Mouse (Mus musculus) left cerebral cortex, adult 8-10 months (tissue): ENCODE data around the gene Serpinb1b. TPM values are rescaled to one million over a fixed set of nuclear protein-coding genes. Genes with fewer than 3 reads are reported as not detected.
"Not testable (repeated sequence)": the region's sequence is repeated elsewhere in the genome, so short reads cannot be mapped to it uniquely, and the experiment has no call there.

Experiments used
- DNase-seq, 2 experiments: peaks; one replicate each; pipeline ENCODE4 v3.0.0; 2022; ENCODE audit warnings: low spot score in 2 of 2
- total RNA-seq, 4 experiments: library from RNA; stranded (reverse); gene quantifications; 2 replicates each; pipeline ENCODE4 v1.2.4; 2022

The Serpinb1b gene
- 1 to 10 TPM; 1.5 to 2.4 (median 1.7) TPM for total RNA-seq

DNA sequence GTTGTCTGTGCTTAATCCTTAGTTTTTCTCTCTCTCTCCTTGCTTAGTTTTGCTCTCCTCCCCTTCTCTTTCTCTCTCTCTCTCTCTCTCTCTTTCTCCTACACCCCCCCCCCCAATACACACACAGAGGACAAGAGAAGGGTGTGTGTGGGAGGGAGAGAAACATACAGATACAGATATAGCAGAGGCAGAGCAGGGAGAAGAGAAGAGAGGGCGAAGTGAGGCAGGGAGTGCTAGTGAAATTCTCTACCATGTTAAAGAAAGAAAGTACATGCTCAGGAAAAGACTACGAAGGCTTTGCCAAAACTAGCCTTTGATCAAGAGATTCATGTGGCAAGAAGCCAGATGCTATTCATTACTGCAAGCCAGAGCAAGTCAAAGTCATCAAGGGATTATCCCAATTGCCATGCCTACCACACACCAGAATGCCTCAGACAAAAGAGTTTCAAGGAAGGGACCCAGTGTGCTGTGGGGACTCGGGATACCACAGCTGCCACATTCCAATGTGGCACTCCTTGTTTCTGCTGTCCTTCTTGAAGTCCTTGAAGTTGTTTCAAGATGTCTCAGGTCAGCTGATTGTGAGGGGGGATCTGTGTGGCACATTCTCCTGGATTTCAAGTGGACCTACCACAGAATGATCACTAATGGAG is at the start of gene Serpinb1b:
Gene Serpinb1b (plus strand): TSS at position 520 of the 650 bp plus-strand sequence.
- no peak for DNase-seq

DNA sequence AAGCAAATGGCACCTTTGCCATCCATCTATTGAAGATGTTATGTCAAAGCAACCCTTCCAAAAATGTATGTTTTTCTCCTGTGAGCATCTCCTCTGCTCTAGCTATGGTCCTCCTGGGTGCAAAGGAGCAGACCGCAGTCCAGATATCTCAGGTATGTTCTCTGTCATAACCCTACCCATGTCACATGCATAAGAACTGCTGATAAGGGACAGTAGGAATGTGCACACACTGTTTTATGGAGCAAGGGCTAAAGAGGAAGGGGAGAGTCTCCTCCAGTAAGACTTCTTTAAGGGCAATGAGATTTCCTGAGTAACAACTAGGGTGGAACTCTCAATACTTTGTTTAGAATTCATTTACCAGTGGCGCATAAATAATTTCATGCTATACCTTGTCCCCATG is 48.9 kb upstream of the Serpinb1b start:
- not testable (repeated sequence) for DNase-seq

DNA sequence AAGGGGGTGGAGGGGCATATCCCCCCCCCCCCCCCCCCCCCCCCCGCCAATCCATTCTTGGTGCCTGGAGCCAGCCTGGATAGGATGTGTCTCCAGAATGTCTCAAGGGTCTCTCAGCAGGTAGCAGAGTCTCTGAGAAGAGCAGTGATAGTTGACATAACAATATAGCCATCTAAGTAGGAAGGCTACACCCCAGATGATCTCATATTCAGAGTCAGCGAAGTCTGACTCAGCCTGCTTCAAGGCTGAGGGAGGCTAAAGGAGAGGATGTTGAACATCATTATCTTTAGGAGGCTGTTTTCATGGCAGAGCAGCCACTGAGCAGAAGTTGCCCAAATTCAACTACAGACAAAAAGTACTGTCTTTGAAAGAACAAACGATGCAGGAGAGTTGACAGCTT is 48.1 kb upstream of the Serpinb1b start:
- no peak for DNase-seq

DNA sequence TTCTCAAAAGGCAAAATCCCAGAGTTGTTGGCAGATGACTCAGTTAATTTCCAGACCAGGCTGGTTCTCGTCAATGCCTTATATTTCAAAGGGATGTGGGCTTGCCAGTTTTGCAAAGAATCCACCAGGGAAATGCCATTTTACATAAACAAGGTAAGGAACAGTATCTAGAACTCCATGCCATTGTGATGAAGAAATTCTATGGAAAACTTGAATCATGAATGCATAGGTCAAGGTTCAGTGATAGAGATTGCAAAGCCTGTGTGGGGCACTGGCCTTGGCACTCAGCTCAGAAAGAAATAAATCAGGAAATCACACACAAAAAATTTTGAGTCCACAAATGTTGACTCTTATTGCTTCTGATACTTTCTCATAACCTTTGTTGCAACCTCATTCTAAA is 42.9 kb upstream of the Serpinb1b start:
- no peak for DNase-seq

DNA sequence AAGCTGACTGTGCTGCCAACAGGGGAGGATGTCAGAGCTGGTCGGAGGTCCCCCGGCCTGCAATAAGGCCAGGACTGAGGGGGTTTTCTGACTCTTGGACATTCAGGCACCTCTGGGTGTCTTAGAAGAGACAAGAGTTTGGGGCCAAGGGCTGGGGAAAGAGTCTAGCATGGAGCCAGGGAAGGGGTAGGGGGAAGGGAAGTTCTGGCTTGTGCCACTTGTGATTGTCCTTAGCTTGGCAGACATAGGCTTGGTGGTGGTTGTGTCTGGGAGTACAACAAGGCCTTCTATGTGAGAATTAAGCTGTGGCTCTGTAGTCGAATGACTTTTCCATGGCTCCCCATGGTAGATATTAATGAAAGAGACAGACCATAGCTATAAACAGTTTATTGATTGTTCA is 34.8 kb upstream of the Serpinb1b start:
- no peak for DNase-seq

DNA sequence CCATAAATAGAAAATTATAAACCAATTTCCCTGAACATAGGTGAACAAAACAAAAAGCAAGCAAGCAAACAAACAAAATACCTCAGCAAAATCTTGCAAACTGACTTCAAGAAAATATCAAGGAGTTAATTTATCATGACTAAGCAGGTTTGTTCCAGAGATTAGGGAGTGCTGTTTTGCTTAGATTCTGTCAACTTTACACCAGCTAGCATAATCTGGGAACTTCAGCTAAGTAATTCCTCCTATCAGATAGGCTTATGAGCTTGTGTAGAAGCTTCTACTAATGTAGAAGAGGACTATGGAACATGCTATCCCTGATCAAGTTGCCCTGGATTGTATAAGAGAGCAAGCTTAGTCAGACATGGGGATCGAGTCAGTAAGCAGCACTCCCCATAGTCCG is 31.1 kb upstream of the Serpinb1b start:
- no peak for DNase-seq

DNA sequence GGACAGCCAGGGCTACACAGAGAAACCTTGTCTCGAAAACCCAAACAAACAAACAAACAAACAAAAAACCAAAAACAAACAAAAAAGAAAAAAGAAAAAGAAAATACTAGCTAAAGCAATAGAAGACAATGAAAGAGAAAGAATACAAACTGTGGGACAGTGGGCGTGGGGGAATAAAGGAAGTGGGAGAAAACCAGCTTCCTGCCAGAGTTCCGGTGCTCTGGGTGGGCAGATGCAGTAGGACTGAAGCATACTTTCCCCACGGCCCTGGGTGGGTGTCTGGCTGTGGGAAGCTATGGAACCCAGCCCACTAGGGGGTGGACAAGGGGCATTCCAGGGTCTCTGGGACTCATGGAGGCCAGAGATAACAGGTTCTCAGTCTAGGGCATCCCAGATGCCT is 30.2 kb upstream of the Serpinb1b start:
- no peak for DNase-seq

DNA sequence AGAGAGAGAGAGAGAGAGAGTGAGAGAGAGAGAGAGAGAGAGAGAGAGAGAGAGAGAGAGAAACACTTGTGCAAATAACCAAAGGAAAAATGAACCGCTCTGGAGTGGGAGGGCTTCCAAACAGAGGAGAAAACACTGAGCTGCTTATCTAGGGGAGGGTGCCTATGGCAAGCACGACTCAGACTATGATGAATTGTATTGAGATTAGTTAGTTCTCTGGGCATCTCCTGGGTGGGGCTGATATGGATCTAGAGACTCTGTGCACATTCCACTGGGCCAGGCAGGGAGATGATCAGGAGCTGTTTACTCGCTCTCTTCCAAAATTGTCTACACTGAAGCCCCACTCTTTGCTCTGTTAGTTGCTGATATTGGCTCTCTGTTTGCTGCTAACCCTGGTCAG is 26.7 kb upstream of the Serpinb1b start:
- no peak for DNase-seq

DNA sequence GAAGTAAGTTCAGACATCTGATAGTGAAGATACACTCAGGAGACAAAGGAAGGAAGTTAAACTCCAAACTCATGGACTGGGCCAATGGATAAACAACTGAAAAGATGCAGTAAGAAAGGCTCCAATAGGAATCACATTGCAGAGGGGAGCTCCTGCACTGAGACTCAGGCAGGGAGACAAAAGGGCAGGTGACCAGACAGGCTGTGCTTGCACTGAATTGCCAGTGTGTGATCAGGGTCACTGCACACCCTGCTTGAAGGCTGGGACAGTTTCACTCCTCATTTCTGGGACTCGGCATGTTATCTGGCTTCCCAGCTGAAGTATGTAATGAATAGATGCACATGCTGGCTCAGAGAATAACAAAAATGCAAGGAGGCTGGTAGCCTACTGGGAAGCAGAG is 15.3 kb upstream of the Serpinb1b start:
- DNase-seq = no peak

DNA sequence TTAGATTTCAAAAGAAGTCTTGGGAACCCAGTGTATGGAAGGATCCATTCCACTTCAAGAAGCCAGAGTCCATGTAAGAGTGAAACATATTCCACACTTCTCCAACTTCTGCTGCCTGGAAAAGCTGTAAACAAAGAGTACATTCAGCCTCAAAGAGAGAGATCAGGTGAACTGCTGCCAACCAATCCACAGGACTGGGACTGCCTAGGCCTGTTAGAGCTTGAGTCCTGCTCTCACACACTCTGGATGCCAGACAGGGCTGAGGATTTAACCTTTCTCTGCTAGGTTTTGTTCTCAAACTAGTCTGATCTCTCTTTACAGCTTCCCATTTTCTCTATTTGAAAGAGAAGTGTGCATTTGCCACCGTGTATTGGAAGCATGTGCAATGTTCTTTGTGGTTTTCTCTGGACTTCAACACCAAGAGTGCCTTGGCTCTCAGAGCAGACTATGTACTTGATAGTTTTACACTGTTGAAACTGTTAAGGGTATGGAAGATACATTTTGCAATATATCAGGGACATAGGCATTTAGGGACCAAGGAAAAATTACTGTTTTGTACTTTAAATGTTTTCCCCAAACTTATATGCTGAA is 10.9 kb upstream of the Serpinb1b start:
- no peak for DNase-seq

DNA sequence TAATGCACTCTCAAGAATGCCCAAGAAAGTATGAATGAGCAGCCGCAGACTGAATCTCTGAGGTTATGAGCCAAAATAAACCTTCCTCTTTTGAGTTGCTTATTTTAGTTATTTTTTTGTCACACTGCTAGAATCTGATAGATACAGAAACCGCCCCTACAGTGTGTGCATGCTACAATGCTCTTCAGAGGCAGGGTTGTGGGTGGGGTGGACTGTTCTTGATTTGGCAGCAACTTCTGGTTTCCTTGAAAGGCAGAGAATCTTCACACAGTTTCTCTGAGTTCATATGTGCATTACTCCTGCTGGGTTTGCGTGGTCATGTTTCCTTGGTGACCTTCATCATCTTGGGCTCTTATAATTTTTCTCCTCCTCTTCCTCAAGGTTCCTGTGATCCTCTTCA is 10.2 kb upstream of the Serpinb1b start:
- DNase-seq = peak in 1 of 2 experiments; percentile 69

DNA sequence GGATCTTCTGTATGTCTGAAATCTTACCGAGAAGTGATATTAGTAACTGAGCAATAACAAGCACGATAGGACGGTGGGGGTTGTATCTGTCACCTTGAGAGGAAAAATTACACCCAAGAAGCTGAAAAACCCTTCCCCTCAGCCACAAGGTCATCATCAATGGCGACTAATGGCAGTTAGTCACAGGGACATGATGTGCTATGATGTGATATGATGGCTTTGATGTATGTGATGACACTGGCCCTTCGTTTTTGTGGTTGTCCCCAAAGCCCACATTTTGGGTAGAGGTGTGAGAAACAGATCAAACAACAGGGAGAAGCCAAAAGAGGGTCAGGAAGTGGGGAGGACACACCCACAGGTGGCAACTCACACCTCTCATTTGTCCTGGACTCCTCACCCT is 6.6 kb upstream of the Serpinb1b start:
- no peak for DNase-seq

DNA sequence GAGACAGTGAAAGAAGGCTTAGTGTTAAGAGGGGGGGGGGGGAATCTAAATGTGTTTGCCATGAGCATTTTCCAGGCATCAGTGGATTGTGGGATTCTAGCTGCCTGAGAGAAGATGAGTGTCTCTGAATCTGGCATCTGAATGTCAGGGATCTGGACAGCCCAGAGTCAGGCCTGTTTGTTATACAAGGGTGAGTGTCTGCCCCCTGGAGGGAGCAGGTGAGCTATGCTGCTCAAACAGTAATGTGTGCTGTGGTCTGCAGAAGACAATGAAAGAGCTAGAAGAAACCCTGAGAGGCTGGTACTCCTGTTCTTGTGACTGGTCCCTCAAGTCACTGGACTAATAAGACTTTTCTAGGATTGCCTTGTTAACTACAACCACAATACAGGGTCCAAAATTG is 4.3 kb upstream of the Serpinb1b start:
- DNase-seq = no peak

DNA sequence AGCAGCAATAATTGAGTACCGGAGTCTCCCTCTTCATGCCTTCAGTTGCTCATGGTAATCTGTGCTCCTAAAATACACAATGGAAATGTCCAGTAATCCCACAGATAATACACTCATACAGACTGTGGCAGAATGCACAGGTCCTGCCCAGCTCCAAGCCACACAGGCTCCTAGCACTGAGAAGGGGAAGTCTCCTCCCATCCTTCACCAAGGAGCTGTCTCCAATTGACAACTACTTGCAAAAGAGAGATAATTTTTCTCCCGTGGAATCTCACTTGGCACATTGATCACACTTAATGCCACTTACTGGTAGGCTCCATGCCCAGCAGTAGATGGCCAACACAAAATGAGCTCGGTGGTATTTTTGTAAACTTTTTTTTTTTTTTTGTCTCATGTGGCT is 2.1 kb upstream of the Serpinb1b start:
- no peak for DNase-seq

DNA sequence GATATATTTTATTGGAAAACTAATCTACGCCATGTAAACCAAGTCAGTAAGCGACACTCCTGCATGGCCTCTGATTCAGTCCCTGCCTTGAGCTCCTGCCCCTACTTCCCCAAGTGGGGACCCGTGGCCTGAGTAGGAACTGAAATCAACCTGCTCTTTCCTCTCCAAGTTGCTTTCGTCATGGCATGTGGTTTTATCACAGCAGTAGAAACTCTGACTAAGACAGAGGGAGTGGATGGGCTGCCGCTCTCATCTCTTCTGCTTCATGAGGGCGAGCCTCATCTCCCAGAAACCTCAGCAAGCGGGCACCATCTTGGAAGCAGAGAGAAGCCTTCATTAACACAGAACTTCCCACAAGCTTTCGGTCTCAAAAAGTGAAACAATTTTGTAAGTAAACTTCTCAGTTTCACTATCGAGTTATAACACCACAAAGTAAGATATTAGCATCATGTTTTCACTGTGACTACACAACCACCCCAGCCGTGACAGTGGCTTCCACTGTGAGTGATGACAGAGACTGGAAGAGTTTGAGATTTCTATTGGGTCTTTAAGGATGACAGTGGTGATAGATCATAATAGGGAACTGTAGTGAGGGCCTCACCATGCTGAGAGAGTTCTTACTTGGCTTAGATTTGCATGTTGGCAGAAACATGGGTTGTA is 1.2 kb upstream of the Serpinb1b start:
- DNase-seq = no peak

DNA sequence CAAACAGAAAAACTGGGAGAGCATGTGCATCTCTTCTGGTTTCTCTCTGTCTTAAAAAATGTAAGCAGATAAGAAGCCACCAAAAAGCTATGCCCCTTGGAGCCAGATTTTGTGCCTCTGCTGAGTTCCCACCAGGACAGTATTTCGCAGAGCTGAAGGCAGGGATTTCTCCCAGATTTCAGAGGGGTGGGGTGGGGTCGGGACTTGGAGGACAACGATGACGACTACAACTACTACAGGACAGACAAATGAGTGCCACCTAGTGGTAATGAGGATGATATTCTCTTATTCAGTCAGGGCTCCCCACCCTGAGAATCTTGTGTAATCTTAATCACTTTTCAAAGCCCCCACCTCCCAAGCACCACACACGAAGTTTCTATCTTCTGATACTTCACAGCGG is 1.0 kb downstream of the Serpinb1b start:
- DNase-seq = no peak

DNA sequence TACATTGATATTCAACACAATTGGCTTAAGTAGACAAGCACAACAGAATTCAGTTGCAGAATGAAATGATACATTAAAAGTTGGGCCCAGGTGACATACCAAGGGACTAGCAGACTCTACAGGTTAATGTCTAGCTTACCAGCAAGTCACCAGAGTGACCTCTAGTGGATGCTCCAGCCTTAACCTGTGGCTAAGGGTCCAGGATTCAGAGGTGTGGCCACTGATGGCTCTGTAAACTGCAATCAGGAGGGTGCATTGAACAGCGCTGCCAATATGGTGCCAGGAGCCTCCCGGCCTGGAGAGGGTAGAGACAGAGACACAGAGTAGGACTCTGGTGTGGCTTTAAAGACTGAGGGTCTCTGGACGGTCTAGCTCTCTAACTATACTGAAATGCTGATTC is 2.0 kb downstream of the Serpinb1b start:
- DNase-seq = no peak

DNA sequence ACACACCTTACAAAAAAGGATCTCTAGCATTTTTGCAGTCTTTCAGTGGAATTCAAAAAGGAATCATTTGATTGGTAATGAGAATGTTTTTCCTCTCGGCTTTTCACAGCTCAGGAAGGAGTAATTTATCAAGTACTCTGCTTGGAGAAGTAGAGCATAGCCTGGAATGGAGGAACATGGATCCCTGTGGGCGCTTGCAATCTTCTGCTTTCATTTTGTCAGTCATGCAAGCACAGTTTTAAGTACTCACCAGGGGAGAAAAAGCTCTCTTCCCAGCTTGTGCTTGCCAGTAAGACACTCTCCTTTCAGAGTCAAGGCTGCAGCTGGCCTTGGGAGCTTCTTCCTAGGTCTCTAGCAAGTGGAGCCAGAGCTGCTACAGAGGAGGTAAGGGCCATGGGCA is 5.5 kb downstream of the Serpinb1b start:
- no peak for DNase-seq

DNA sequence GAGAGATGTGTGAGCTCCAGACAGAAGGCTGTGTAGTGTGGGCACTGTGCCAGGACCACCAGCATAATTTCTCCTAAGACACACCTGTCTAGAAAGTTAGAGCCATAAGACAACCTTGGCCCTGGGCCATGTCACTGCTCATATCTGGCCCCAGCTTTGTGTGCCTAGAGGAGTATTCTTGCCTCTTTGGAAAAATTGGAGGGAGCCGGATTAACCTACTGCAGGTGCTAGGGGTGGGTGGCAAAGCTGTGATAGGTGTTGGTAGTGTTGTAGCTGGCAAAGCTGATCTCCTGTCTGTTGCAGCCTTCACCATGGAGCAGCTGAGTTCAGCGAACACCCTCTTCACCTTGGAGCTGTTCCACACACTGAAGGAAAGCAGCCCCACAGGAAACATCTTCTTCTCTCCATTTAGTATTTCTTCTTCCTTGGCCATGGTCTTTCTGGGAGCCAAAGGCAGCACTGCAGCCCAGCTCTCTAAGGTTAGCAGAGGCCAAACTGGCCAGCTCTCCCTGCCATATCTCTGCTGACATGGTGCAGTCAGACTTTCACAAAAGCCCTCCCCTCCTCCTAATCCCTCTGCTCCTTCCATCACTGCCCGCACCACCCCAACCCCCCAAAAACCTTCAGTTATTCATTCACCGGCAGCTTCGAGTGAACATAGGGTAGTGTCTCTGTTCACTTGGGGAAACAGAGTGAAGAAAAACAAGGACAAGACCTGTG is 6.8 kb downstream of the Serpinb1b start:
- peak in 1 of 2 experiments; percentile 23 for DNase-seq

DNA sequence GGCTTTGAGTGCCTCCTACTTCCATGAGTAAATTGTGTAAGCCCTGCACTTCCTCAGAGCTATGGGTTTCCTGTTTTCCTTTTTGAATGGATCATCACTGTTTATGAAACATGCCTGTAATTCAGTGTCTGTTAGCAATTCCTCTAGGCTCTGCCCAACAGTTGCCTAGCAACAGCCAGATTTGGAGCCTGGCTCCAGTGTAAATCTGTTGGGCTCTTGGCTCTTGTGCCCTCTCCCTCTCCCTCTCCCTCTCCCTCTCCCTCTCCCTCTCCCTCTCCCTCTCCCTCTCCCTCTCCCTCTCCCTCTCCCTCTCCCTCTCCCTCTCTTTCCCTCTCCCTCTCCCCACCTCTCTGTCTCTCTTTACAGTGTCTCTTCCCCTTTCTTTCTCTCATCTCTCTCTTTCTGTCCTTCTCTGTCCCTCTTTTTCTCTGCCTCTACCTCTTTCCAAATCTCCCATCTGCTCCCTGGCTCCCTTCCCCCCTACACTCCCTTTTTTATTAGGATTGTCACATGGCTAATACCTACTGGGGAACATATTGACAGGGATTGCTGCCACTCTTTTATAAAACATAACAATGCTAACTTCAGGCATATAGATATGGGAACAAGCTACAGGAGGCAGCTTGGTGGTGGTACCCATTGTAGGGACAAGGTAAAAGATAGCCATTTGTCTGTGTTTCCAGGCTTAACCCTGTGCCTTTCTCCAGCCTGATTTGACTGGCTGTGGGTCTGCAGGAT is 7.5 kb downstream of the Serpinb1b start:
- DNase-seq = peak in 1 of 2 experiments; percentile 70

DNA sequence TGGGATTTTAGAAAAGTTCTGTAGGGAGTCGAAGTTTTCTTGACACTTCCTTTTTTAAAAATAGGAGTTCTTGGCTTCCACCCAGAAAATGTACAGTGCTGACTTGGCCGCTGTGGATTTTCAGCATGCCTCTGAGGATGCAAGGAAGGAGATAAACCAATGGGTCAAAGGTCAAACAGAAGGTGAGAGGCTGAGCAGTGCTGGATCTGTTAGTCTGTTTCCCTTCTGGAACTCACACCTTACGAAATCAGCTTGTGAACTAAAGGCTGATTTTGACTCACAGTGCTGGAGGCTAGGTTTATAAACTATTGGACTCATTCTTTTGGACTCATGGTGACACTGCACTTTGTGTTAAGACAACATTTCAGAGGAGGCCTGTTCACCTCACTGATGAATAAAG is 11.2 kb downstream of the Serpinb1b start:
- DNase-seq = no peak

DNA sequence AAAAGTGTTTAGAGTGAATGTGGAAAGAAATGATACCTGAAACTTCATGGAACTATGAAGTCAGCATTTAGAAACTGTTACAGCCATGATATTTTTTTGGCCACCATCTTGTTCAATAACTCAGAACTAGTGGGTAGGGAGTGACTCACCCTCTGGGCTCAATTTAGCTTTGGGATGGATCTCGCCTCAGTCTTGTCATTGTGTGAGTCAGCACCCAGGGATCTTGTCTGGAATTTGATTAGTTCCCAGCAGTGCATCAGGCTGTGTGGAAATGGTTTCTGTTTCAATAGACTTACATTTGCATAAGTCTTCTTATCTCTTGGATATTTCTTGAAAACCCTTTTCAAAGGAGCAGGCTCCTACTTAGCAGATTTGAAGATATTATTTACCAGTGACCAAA is 12.2 kb downstream of the Serpinb1b start:
- DNase-seq = peak in 1 of 2 experiments; percentile 76
